In the genomic region with DNA sequence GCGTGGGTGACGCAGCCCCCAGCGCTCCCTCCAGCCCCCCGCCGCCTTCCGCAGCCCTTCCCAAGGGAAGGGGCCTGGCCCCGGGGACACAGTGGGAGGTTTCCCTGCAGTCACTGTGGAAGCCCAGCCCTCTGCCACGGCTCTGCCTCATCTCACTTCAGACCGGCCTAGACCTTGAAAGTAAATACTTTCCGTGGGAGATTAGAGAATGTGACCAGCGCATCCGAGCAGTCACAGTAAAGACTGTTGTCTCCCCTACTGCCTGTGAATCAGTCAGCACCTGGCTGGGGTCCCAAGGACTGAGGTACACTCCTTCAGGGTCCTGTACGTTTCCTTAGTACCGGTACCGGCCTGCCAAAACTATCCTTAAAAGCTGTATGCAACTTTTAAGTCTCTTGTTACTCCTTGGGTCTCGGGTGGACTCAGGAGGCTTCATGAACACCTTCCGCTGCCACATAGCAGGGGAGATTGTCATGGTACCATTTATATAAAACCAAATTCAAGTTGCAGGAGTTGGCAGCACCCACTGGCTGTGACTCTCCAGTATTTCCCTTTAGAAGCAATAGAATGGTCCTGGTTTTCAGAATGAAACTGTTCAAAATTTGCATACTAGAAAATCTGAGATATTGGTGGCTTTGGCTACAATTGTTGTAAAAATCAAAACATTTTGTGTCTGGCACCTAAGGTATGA, we compare ENCODE assay signal across 8 mouse cellular contexts. TPM values are rescaled to one million over a fixed set of nuclear protein-coding genes. Genes with fewer than 3 reads are reported as not detected.
A peak's percentile ranks its signal among the peaks of the same experiment; 100 is the strongest.
DNase-seq lines count a peak whose midpoint lies in the region; ATAC-seq and TF ChIP-seq lines count a peak whose summit lies in the region.

No protein-coding gene starts in this region.

- H3K4me1 ChIP-seq in cerebellum, adult 2 months (ENCODE audit: control insufficient read depth, insufficient read depth, low read length): 0 out of 2 replicates have a peak, but pooled peaks cover 4% of the 10 kb centered on the region
- peaks cover 16% of the 10 kb centered on the region for H3K4me1 ChIP-seq in hindbrain, embryonic 15.5 days (replicated peaks)
- peaks cover 16% of the 10 kb centered on the region for H3K4me1 ChIP-seq in midbrain, embryonic 13.5 days (replicated peaks)

- DNase-seq in cerebellum, adult 2 months: no peak
- DNase-seq in cerebellum, adult 9-11 months: no peak
- peak; percentile 33 for DNase-seq in right cerebral cortex, postnatal 4 days
- no peak for DNase-seq in right cerebral cortex, postnatal 25 days
- no peak for DNase-seq in urinary bladder, postnatal 36 days (ENCODE audit: low spot score in 2 of 2)
- DNase-seq in thymus, postnatal 10 days (ENCODE audit: low spot score in 2 of 2): no peak

- 0 out of 2 replicates have a peak overlapping the region, but pooled peaks have one; percentile 39 for H3K27ac ChIP-seq in cerebellum, adult 2 months (ENCODE audit: insufficient read depth, low read length)
- H3K27ac ChIP-seq in hindbrain, embryonic 15.5 days (replicated peaks): peak overlapping the region; percentile 77
- H3K27ac ChIP-seq in midbrain, embryonic 13.5 days: no peak overlapping the region

- no peaks in the 10 kb centered on the region for H3K27me3 ChIP-seq in cerebellum, adult 2 months (ENCODE audit: control insufficient read depth, insufficient read depth, low read length)
- H3K27me3 ChIP-seq in hindbrain, embryonic 15.5 days: peaks cover 14% of the 10 kb centered on the region
- H3K27me3 ChIP-seq in midbrain, embryonic 13.5 days: peaks cover 41% of the 10 kb centered on the region

- no peak for TF ChIP-seq CTCF in cerebellum, adult 2 months (IDR thresholded peaks at IDR 0.05; ENCODE audit: borderline replicate concordance, insufficient read depth, low read depth, low read length)

- peak; percentile 70; the same call in 1 of the 2 replicates for ATAC-seq in hindbrain, embryonic 15.5 days (ENCODE audit: low FRiP score, low read depth)
- ATAC-seq in midbrain, embryonic 13.5 days: peak; percentile 69

- WGBS in cerebellum, adult 2 months: 6% methylated on average over 17 of the region's 17 CpGs
- 7% methylated on average over 17 of the region's 17 CpGs for WGBS in hindbrain, embryonic 15.5 days
- WGBS in midbrain, embryonic 13.5 days: 6% methylated on average over 17 of the region's 17 CpGs

- no peaks in the 10 kb centered on the region; the same call in 1 of the 2 replicates for H3K36me3 ChIP-seq in hindbrain, embryonic 15.5 days
- no peaks in the 10 kb centered on the region for H3K36me3 ChIP-seq in midbrain, embryonic 13.5 days

- H3K4me2 ChIP-seq in hindbrain, embryonic 15.5 days: peak overlapping the region; percentile 92
- H3K4me2 ChIP-seq in midbrain, embryonic 13.5 days (replicated peaks): peak overlapping the region; percentile 100

- peak overlapping the region; percentile 80 for H3K9ac ChIP-seq in hindbrain, embryonic 15.5 days
- H3K9ac ChIP-seq in midbrain, embryonic 13.5 days (replicated peaks): peak overlapping the region; percentile 80

- H3K4me3 ChIP-seq in cerebellum, adult 2 months (replicated peaks; ENCODE audit: insufficient read depth, low read depth, low read length): peak overlapping the region; percentile 80
- peak overlapping the region; percentile 90 for H3K4me3 ChIP-seq in hindbrain, embryonic 15.5 days
- peak overlapping the region; percentile 83 for H3K4me3 ChIP-seq in midbrain, embryonic 13.5 days (replicated peaks)

- TF ChIP-seq POLR2A in cerebellum, adult 2 months (IDR thresholded peaks at IDR 0.05; ENCODE audit: borderline replicate concordance, insufficient read depth, low read length): no peak

- no peaks in the 10 kb centered on the region for H3K9me3 ChIP-seq in hindbrain, embryonic 15.5 days
- H3K9me3 ChIP-seq in midbrain, embryonic 13.5 days: no peaks in the 10 kb centered on the region

RNA-seq across cellular contexts. Expression of gene N4bp2l1, which starts 2.2 kb away (rescaled TPM):
- 45.7 and 46.9 TPM in 2 replicates for polyA plus RNA-seq in cerebellum, adult 2 months (2012; rRNA removed)
- polyA plus RNA-seq in hindbrain, embryonic 15.5 days (2015; fragmentation: Nextera tagmentation; extraction: Ambion mirVana): 16.3 and 16.5 TPM in 2 replicates
- polyA plus RNA-seq in midbrain, embryonic 13.5 days (2015; fragmentation: Nextera tagmentation; extraction: Ambion mirVana): 6.0 and 7.0 TPM in 2 replicates
